Mouse (Mus musculus) left cerebral cortex, adult 9 months (tissue): ENCODE measurements around the gene Gm17087.

ENCODE experiments used
- DNase-seq, 2 experiments: peaks; one replicate each; pipeline ENCODE4 v3.0.0; 2022; ENCODE audit warnings: low spot score in 2 of 2

The Gm17087 gene

DNA sequence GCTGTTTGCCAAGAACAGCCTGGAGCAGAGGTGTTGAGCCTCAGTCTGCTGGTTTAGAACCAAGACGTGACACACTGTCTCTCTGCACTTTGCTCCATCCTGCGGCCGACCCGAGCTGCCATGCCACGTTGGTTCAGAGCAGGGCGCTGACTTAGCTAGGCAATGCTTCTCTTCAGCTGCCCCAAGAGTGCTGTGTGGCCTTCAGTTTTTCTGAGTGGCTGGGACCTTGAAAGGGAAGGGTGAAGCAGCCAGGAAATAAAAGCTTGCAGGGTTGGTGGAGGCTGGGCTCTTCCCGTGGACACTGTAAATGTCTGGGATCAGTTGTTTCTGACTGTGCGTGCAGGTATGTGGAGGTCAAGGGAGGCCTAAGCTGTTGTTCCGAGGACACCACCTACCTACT, 20.4 kb downstream of the Gm17087 start:
- DNase-seq, result no peak

DNA sequence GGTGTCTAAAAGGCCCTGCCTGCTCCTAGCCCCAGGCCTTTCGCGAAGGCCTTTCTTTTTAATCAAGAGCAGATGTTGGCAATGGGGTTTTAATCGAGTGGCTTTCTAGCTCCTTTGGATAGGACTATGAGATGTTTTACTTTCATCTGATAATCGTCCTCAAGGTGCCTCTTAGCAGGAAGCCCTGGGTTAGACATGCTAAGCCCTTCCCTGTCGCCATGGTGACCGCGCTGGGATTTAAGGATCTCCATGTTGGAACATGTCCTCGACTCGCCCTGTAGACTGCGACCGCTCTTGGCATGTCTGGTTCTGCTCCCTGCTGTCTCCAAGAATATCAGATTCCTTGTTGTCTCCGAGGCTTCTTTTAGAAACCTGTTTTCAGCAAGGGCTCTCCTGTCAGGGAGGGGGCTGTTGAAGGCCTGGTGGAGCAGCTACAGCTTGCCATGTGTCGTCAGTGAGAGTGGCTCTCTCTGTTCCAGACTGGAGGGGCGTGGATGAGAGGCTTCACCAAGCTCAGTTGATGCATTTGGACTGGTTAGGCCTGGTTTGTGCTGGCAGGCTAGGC, 24.7 kb downstream of the Gm17087 start:
- DNase-seq, result peak in 1 of 2 experiments; percentile 12

DNA sequence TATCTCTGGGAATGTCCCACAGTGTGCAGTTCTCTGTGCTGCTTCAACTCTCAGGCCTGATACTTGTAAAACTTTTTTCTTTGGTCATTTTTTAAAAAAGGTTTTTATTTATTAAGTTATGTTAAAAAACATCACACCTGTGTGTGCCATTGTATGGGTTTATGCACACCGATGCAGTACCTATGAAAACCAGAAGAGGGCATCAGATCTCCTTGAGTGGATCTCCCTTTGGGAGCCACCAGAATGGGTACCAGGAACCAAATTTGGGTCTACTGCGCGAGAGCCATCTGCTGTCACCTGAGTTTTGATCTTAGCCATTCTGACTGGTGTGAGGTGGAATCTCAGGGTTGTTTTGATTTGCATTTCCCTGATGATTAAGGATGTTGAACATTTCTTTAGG, 28.6 kb downstream of the Gm17087 start:
- DNase-seq, result no peak

DNA sequence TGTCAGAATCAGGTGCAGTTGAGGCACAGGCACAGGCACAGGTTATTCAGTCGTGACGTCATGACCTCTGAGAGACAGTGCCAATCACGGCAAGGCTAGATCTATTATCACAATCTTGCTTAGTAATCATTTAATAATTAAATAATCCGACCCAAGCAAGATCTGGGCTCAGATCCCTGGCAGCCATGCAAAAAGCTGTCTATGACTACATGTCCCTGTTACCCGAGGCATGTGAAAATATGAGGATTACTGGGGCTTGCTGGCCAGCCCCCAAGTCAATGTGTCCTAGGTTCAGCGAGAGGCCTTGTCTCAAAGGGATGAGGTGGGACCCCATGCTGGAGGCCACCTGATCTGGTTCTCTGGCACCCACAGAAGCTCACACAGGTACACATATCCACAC, 30.2 kb downstream of the Gm17087 start:
- no peak for DNase-seq

DNA sequence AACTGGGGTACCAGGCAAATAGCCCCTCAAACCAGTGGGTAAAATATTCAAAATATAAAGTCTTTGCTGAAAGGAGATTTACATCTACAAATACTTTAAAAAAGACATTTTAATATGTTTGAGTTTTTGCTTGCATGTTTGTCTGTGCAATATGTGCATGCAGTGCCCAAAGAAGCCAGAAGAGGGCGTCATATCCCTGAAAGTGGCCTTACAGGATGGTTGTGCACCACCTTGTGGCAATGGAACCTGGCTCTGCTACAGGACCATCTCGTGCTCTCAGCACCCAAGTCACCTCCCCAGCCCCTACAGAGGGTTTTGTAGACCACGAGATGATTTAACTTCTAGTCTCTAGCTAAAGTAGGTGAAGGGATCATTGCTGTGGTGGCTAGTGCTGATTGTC, 32.9 kb downstream of the Gm17087 start:
- no peak for DNase-seq

DNA sequence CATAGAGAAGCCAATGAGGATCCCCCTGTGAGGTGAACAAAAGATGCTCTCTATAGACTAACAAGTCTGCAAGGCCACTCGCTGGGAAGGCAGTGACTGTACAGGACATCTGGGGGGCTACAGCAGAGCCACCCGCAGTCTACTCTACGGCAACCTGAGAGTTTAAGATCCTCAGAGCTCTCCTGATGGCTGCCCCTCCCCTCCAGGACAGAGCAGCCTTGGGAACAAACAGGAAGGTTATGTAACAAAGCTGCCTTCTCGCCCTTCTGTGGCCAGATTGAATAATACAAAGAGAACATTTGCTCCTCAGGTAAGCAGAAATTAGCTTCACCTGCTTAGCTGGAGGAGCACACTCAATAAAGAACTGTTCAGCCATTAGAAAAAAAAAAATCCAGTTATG, 34.1 kb downstream of the Gm17087 start:
- no peak for DNase-seq

DNA sequence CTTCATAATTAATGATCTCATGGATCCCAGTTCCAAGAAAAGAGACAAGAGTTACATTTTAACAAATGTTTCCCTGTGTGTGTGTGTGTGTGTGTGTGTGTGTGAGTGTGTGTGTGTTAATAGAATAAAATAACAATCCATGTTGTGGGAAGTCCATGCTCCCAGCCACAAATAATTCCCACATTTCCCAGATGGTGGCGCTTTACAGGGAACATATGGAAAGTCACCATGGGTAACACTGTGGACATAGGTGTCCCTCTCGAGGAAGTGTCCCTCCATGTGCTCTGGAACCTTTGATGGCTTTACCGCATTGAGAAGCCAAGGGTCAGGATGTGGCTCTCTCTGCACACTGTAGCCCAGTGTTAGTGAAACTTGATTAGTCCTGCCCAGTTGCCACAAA, 38.1 kb downstream of the Gm17087 start:
- DNase-seq, result no peak

DNA sequence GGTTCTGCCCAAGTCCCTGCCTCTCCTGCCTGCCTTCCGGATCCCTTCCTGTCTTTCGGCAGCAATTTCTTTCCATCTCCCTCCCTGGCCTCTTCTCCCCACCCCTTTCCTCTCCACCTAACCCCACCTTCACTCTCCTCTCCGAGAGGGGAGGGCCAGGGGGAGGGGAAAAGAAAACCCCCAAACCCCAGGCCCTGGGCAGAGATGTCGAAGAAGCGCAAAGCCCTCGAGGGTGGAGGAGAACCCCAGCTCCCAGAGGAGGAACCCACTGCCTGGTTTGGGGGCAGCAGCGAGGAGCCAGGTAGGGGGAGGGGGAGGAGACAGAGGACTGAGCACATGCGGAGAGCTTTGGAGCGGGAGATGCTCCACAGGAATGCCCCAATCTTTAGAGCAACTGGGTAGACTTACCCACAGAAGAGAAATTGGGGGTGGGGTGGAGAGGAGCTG, 39.9 kb downstream of the Gm17087 start:
- peak in 1 of 2 experiments; percentile 45 for DNase-seq

DNA sequence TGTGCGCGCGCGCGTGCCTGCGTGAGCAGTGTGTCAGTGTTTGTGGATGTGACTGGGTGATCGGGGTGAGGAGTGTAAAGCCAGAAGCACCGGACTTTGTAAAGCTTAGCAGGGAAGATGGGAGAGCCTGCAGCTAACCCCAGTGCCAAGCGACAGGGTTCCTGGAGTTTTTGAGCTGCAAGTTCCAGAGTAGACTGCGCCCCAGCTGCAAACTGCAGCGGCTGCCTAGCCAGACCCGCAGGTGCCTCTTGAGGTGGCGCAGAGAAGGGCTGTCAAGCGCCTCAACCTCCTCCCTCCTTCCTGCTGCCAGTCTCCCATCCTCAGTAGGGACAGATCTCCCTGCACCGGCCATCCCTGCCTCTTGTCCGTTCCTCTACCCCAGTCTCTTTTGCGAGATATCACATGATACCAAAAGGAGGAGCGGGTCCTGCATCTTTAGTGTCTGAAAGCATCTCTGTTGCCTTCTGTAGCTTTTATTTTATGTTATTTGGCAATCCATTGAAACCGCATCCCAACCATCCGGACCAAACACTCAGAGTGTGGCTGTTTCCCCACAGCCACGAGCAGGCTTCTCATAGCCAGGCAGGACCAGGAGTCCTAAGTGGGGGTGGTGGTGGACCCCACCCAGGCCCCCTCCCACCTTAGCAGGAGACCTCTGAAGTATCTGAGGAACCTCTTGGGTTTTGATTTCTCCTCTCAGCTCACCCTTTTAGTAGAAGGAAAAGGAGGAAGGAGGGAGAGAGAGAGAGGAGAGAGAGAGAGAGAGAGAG, 40.6 kb downstream of the Gm17087 start:
- DNase-seq, result peak in 1 of 2 experiments; percentile 46

DNA sequence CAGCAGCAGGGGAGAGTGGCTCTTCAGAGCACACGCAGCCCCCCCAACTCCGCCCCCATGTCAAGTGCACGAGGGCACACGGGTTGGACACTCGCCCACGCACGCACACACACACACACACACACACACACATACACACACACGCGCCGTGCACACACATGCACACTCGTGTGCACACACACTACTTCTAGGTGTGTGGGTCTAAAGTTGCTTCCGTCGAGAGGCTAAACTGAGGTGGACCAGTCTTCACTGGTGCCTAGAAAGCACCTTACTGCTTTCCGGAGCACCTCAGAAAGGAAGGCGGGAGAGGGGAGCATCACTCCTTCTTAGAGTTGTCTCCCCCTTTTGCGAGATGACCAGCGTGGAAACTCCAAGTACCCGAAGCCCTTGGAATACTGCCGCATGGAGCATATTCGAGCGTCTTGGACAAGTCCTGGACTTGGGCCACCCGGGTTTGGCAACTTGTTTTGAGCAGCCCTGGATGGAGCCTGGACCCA, 41.5 kb downstream of the Gm17087 start, which contains the start of gene Pde10a:
Gene Pde10a (plus strand): TSS at position 148 of the 497 bp plus-strand sequence.
- DNase-seq, result no peak

DNA sequence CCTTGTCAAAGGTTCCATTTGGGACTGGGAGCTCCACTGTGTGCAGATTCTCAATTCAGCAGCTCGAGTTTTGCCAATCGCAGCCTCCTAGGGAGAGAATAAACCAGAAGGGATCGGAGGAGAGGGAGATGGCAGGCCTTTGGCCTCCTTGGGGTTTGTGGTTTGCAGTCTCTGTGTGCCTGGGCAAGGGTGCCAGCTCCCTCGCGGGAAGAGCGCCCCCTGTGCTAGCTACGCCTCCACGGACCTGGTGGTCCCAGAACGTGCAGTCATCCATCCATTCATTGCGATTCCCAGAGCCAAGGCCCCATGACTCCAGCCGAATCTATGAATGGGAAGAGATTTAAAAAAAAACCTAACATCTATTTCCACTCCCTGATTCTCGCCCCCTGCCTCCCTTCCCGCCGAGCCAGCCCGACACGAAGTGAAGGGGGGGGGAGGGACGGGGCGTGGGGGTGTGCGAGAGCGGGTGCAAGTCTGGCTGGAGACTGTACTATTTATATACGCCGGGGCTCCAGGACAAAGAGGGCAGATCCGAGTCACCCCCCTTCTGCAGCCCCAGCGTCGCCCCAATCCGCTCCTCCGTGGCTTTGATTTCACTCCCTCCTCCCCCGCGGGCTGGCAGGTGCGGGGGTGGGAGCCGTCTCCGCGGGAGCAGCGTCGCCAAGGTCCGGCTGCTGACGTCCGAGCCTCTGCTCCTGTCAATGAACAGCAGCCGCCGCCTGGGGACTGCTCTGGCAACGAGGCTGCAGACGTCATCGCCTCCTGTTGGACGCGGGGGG, 42.2 kb downstream of the Gm17087 start:
- DNase-seq, result peak; percentile 77 to 89

DNA sequence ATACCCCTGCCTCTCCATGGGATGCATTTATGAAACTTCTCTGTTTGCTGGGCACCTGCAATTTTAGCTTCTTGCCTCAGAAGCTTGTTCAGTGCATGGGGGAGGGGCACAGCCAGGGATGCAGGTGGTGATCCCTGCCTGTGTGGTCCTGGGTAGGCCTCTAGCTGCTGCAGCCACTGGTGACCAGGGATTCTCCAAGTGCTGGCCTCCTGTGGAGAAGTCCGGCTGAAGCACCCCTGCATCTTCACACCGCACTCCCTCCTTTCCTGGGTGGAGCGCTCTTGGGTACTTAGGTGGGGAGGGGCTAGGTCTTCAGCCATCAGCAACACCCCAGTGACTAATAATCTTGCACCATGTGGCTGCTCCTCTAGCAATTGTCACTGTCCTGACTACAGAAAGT, 42.8 kb downstream of the Gm17087 start:
- DNase-seq, result no peak

DNA sequence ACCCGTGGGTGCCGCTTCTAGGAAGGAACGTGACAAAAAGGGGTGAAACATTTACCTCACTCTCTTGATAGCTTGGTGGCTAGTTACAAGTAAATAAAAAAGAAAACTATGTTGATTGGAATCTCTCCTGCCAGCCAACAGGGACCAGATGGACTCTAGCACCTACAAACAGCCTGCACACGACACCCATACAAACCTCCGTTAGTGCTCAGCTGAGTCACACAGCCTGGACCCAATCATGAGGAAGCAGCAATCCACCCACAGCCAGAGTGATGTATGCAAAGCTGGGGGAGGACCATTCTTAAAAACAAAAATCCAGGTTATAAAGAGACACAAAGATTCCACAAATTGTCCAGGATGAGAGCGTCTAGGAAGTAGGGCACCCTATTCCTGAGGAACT, 50.7 kb downstream of the Gm17087 start:
- DNase-seq, result peak in 1 of 2 experiments; percentile 76
